In the genomic region with DNA sequence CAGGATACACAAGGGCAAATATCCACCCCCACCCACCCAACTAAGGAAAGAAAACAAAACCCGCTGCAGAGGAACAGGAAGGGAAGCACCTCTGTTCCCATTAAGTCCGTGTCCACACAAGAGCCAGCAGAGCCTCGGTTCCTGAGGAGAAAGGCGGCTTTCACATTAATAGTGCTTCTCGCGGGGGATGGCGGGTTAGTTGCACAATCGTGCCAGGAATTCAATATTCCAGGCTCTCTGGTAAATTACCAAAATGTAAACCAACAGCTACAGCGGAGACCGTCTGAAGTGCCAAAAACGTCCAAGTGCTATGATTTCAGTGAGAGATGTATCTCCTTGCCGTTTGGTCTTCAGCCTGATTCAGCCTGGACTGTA, we compare ENCODE assay signal across 19 mouse cellular contexts. TPM values are rescaled to one million over a fixed set of nuclear protein-coding genes. Genes with fewer than 3 reads are reported as not detected.
DNase-seq lines count a peak whose midpoint lies in the region; ATAC-seq and TF ChIP-seq lines count a peak whose summit lies in the region.
"Had no signal": no experiment of that assay in that cellular context is flagged by ENCODE, and none has a peak within 500 bp of the region (broad histone marks: within the 10 kb centered on the region; RNA-seq: fewer than 3 reads in every experiment).

No protein-coding gene starts in this region.

- DNase-seq in heart, adult 11 months: peak; percentile 85
- no peak for DNase-seq in heart, postnatal 14 days
- DNase-seq in hindbrain, postnatal 0 days (ENCODE audit: low spot score): peak; percentile 51
- DNase-seq in hindbrain, embryonic 11.5 days (ENCODE audit: low spot score): no peak
- no peak for DNase-seq in lung, postnatal 14 days
- no peak for DNase-seq in stomach, postnatal 0 days (ENCODE audit: low spot score)
- DNase-seq: adrenal gland, postnatal 25 days; B cell, adult 2 months; cerebellum, adult 18-20 months; cerebellum, postnatal 36 days; gastrocnemius, postnatal 36 days; kidney, adult 18-20 months; kidney, postnatal 14 days; lung, postnatal 36 days; right cerebral cortex, adult 18-20 months had no signal

- no peaks in the 10 kb centered on the region for H3K27me3 ChIP-seq in hindbrain, postnatal 0 days (ENCODE audit: insufficient read depth, low read length)
- no peaks in the 10 kb centered on the region for H3K27me3 ChIP-seq in hindbrain, embryonic 11.5 days (ENCODE audit: control insufficient read depth, insufficient read depth, low read length)
- H3K27me3 ChIP-seq in lung, embryonic 16.5 days (ENCODE audit: control insufficient read depth, insufficient read depth, low read depth, low read length): no peaks in the 10 kb centered on the region
- no peaks in the 10 kb centered on the region for H3K27me3 ChIP-seq in stomach, postnatal 0 days (ENCODE audit: control insufficient read depth, insufficient read depth, low read length)
- H3K27me3 ChIP-seq: heart, embryonic 12.5 days; limb, embryonic 15.5 days; neural tube, embryonic 12.5 days had no signal

- TF ChIP-seq EP300 in stomach, postnatal 0 days (optimal IDR thresholded peaks at IDR 0.05): no peak

- H3K4me1 ChIP-seq in hindbrain, postnatal 0 days (ENCODE audit: insufficient read depth, low read length): no peaks in the 10 kb centered on the region
- H3K4me1 ChIP-seq in hindbrain, embryonic 11.5 days (replicated peaks; ENCODE audit: control insufficient read depth, insufficient read depth, low read length): no peaks in the 10 kb centered on the region
- peaks cover 11% of the 10 kb centered on the region for H3K4me1 ChIP-seq in lung, embryonic 16.5 days (replicated peaks; ENCODE audit: control insufficient read depth, insufficient read depth, low read length)
- H3K4me1 ChIP-seq in stomach, postnatal 0 days (replicated peaks; ENCODE audit: control insufficient read depth, insufficient read depth): peaks cover 3% of the 10 kb centered on the region; the same call in 1 of the 2 replicates
- H3K4me1 ChIP-seq: neural tube, embryonic 12.5 days had no signal

- ATAC-seq in hindbrain, postnatal 0 days: 0 out of 2 replicates have a peak, but pooled peaks have one; percentile 47
- ATAC-seq in hindbrain, embryonic 11.5 days (ENCODE audit: low FRiP score): no peak
- peak; percentile 9; the same call in 1 of the 2 replicates for ATAC-seq in lung, embryonic 16.5 days (ENCODE audit: low read depth)
- no peak for ATAC-seq in stomach, postnatal 0 days (ENCODE audit: low FRiP score, low TSS enrichment)

- no peak overlapping the region; the same call in 1 of the 2 replicates for H3K4me2 ChIP-seq in hindbrain, postnatal 0 days (ENCODE audit: low read depth, low read length)
- no peak overlapping the region for H3K4me2 ChIP-seq in hindbrain, embryonic 11.5 days (replicated peaks; ENCODE audit: low read depth, low read length)
- peak overlapping the region; percentile 3 for H3K4me2 ChIP-seq in lung, embryonic 16.5 days (ENCODE audit: low read depth, low read length)
- 0 out of 2 replicates have a peak overlapping the region, but pooled peaks have one; percentile 1 for H3K4me2 ChIP-seq in stomach, postnatal 0 days (replicated peaks; ENCODE audit: low read depth)
- H3K4me2 ChIP-seq: heart, embryonic 12.5 days; limb, embryonic 15.5 days; neural tube, embryonic 12.5 days had no signal

- H3K4me3 ChIP-seq in hindbrain, postnatal 0 days (ENCODE audit: low read length): no peak overlapping the region
- no peak overlapping the region for H3K4me3 ChIP-seq in hindbrain, embryonic 11.5 days (ENCODE audit: low read depth, low read length)
- H3K4me3 ChIP-seq in lung, embryonic 16.5 days (ENCODE audit: low read length): no peak overlapping the region
- no peak overlapping the region for H3K4me3 ChIP-seq in stomach, postnatal 0 days (ENCODE audit: low read depth, low read length)
- H3K4me3 ChIP-seq: heart, embryonic 12.5 days; limb, embryonic 15.5 days; neural tube, embryonic 12.5 days had no signal

- intact Hi-C loops in heart, postnatal 14 days (cut with DNase I): no loop called here

- H3K27ac ChIP-seq in hindbrain, postnatal 0 days: no peak overlapping the region
- no peak overlapping the region for H3K27ac ChIP-seq in hindbrain, embryonic 11.5 days (ENCODE audit: low read depth, low read length)
- H3K27ac ChIP-seq in lung, embryonic 16.5 days (ENCODE audit: low read length): no peak overlapping the region
- H3K27ac ChIP-seq in stomach, postnatal 0 days (replicated peaks): no peak overlapping the region; the same call in 1 of the 2 replicates
- H3K27ac ChIP-seq: limb, embryonic 15.5 days; neural tube, embryonic 12.5 days had no signal

- H3K36me3 ChIP-seq in hindbrain, postnatal 0 days (ENCODE audit: insufficient read depth, low read length): no peaks in the 10 kb centered on the region
- no peaks in the 10 kb centered on the region for H3K36me3 ChIP-seq in hindbrain, embryonic 11.5 days (ENCODE audit: control insufficient read depth, insufficient read depth, low read length)
- H3K36me3 ChIP-seq in lung, embryonic 16.5 days (ENCODE audit: control insufficient read depth, insufficient read depth, low read length): no peaks in the 10 kb centered on the region
- no peaks in the 10 kb centered on the region for H3K36me3 ChIP-seq in stomach, postnatal 0 days (ENCODE audit: control insufficient read depth, insufficient read depth, low read length)
- H3K36me3 ChIP-seq: heart, embryonic 12.5 days; limb, embryonic 15.5 days; neural tube, embryonic 12.5 days had no signal

- H3K9ac ChIP-seq in hindbrain, postnatal 0 days (replicated peaks; ENCODE audit: low read length): no peak overlapping the region
- H3K9ac ChIP-seq in hindbrain, embryonic 11.5 days (ENCODE audit: low read depth, low read length): no peak overlapping the region
- H3K9ac ChIP-seq in lung, embryonic 16.5 days (ENCODE audit: low read length): no peak overlapping the region; the same call in 1 of the 2 replicates
- H3K9ac ChIP-seq in stomach, postnatal 0 days (ENCODE audit: low read length): no peak overlapping the region
- H3K9ac ChIP-seq: heart, embryonic 12.5 days; limb, embryonic 15.5 days; neural tube, embryonic 12.5 days had no signal

- TF ChIP-seq CTCF in hindbrain, postnatal 0 days (IDR thresholded peaks at IDR 0.05; ENCODE audit: low read depth): no peak
- no peak for TF ChIP-seq CTCF in stomach, postnatal 0 days (IDR thresholded peaks at IDR 0.05; ENCODE audit: low read depth)

- no peaks in the 10 kb centered on the region for H3K9me3 ChIP-seq in hindbrain, postnatal 0 days (ENCODE audit: low read length)
- H3K9me3 ChIP-seq in hindbrain, embryonic 11.5 days (ENCODE audit: control insufficient read depth, low read length): no peaks in the 10 kb centered on the region
- no peaks in the 10 kb centered on the region for H3K9me3 ChIP-seq in lung, embryonic 16.5 days (ENCODE audit: control insufficient read depth, low read length)
- no peaks in the 10 kb centered on the region for H3K9me3 ChIP-seq in stomach, postnatal 0 days (ENCODE audit: control insufficient read depth, low read length)
- H3K9me3 ChIP-seq: heart, embryonic 12.5 days; limb, embryonic 15.5 days; neural tube, embryonic 12.5 days had no signal

- 63% methylated on average over 12 of the region's 12 CpGs for WGBS in hindbrain, postnatal 0 days
- 84% methylated on average over 12 of the region's 12 CpGs for WGBS in hindbrain, embryonic 11.5 days
- 30% methylated on average over 12 of the region's 12 CpGs for WGBS in lung, embryonic 16.5 days
- WGBS in stomach, postnatal 0 days: 39% methylated on average over 12 of the region's 12 CpGs

RNA-seq across cellular contexts. Expression of a gene that starts 46.8 kb away (rescaled TPM):
- 10 to 100 TPM; 43.3 to 46.1 TPM for total RNA-seq in heart, postnatal 14 days (2021)
- total RNA-seq in hindbrain, postnatal 0 days (2014; rRNA removed): 32.0 and 44.6 TPM in 2 replicates
- 8.6 and 9.3 TPM in 2 replicates for polyA plus RNA-seq in hindbrain, postnatal 0 days (2015; fragmentation: Nextera tagmentation; extraction: Ambion mirVana)
- polyA plus RNA-seq in hindbrain, embryonic 11.5 days (2014; fragmentation: Nextera tagmentation; extraction: Ambion mirVana): 1.5 and 3.2 TPM in 2 replicates
- 8.3 and 9.8 TPM in 2 replicates for polyA plus RNA-seq in lung, embryonic 16.5 days (2015; fragmentation: Nextera tagmentation; extraction: Ambion mirVana)
- 7.0 TPM in 2 replicates for polyA plus RNA-seq in stomach, postnatal 0 days (2015; fragmentation: Nextera tagmentation; extraction: Ambion mirVana)

Comparison
In these comparisons a context has a peak if more than half of its experiments do, and no peak if none do; other contexts are left out.
1. DNase-seq: peak in heart, adult 11 months (single experiment) and hindbrain, postnatal 0 days (single experiment); none in heart, postnatal 14 days (0 of 2), hindbrain, embryonic 11.5 days (single experiment), lung, postnatal 14 days (single experiment) and stomach, postnatal 0 days (single experiment).
2. ATAC-seq: peak in hindbrain, postnatal 0 days (single experiment) and lung, embryonic 16.5 days (single experiment); none in hindbrain, embryonic 11.5 days (single experiment) and stomach, postnatal 0 days (single experiment).
3. H3K4me2 ChIP-seq: peak in lung, embryonic 16.5 days (single experiment) and stomach, postnatal 0 days (single experiment); none in hindbrain, postnatal 0 days (single experiment) and hindbrain, embryonic 11.5 days (single experiment).